Comparison of ENCODE assay signal across 22 mouse cellular contexts in the genomic region with DNA sequence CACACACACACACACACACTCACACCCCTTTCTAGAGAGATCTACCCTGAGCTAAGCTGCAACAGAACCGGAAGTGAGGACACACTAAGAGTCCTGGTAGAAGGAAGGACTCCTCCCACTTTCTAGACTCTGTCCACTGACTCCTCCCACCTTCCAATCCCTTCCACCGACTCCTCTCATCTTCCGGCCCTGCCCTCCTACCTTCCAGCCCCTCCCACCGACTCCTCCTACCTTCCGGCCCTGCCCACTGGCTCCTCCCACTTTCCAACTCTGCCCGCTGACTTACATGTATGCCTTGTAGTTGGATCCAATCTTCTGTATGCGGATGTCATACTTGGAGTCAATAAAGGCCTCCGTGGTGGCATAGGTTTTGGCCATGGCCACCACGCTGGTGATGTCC. TPM values are rescaled to one million over a fixed set of nuclear protein-coding genes. Genes with fewer than 3 reads are reported as not detected.
DNase-seq lines count a peak whose midpoint lies in the region; ATAC-seq and TF ChIP-seq lines count a peak whose summit lies in the region.
"Had no signal": no experiment of that assay in that cellular context is flagged by ENCODE, and none has a peak within 500 bp of the region (broad histone marks: within the 10 kb centered on the region; RNA-seq: fewer than 3 reads in every experiment).

No protein-coding gene starts in this region.

- no peaks in the 10 kb centered on the region for H3K27me3 ChIP-seq in intestine, postnatal 0 days (replicated peaks; ENCODE audit: control insufficient read depth, insufficient read depth, low read length)
- no peaks in the 10 kb centered on the region for H3K27me3 ChIP-seq in intestine, embryonic 16.5 days (replicated peaks; ENCODE audit: control insufficient read depth, insufficient read depth, low read length)
- no peaks in the 10 kb centered on the region for H3K27me3 ChIP-seq in midbrain, postnatal 0 days (ENCODE audit: insufficient read depth, low read length)
- no peaks in the 10 kb centered on the region for H3K27me3 ChIP-seq in midbrain, embryonic 11.5 days (ENCODE audit: control insufficient read depth, insufficient read depth, low read length)
- H3K27me3 ChIP-seq: forebrain, embryonic 13.5 days; hindbrain, embryonic 13.5 days had no signal

- H3K9me3 ChIP-seq in intestine, postnatal 0 days (ENCODE audit: control insufficient read depth), result no peaks in the 10 kb centered on the region
- no peaks in the 10 kb centered on the region for H3K9me3 ChIP-seq in intestine, embryonic 16.5 days (ENCODE audit: control insufficient read depth, low read length)
- no peaks in the 10 kb centered on the region for H3K9me3 ChIP-seq in midbrain, postnatal 0 days (ENCODE audit: low read length)
- H3K9me3 ChIP-seq in midbrain, embryonic 11.5 days (ENCODE audit: control insufficient read depth, low read length), result no peaks in the 10 kb centered on the region
- H3K9me3 ChIP-seq: forebrain, embryonic 13.5 days; heart, embryonic 10.5 days; hindbrain, embryonic 13.5 days; liver, embryonic 13.5 days had no signal

- ATAC-seq in intestine, postnatal 0 days, result peak; percentile 22; the same call in 1 of the 2 replicates
- no peak for ATAC-seq in intestine, embryonic 16.5 days
- 0 out of 2 replicates have a peak, but pooled peaks have one; percentile 31 for ATAC-seq in midbrain, postnatal 0 days (ENCODE audit: low FRiP score)
- ATAC-seq in midbrain, embryonic 11.5 days (ENCODE audit: low FRiP score), result no peak
- peak; percentile 57; the same call in 1 of the 2 replicates for ATAC-seq in megakaryocyte-erythroid progenitor cell, adult 5-6 weeks (replicated peaks; ENCODE audit: low FRiP score, low TSS enrichment, poor library complexity, severe bottlenecking)
- ATAC-seq: activated CD4-positive, CD25-positive, alpha-beta regulatory T cell, adult 4 months; forebrain, embryonic 13.5 days had no signal

- no peak for TF ChIP-seq CTCF in intestine, postnatal 0 days (IDR thresholded peaks at IDR 0.05; ENCODE audit: low read depth)
- no peak for TF ChIP-seq CTCF in midbrain, postnatal 0 days (IDR thresholded peaks at IDR 0.05)

- no peak overlapping the region for H3K4me3 ChIP-seq in intestine, postnatal 0 days (ENCODE audit: low read depth, low read length)
- H3K4me3 ChIP-seq in intestine, embryonic 16.5 days (ENCODE audit: low read length), result no peak overlapping the region
- no peak overlapping the region for H3K4me3 ChIP-seq in midbrain, postnatal 0 days (ENCODE audit: low read depth, low read length)
- no peak overlapping the region for H3K4me3 ChIP-seq in midbrain, embryonic 11.5 days (ENCODE audit: low read depth, low read length)
- H3K4me3 ChIP-seq: forebrain, embryonic 13.5 days; heart, embryonic 10.5 days; hindbrain, embryonic 13.5 days; liver, embryonic 13.5 days had no signal

- no peak overlapping the region for H3K4me2 ChIP-seq in intestine, postnatal 0 days (replicated peaks; ENCODE audit: low read depth)
- H3K4me2 ChIP-seq in intestine, embryonic 16.5 days (ENCODE audit: low read depth, low read length), result no peak overlapping the region
- no peak overlapping the region for H3K4me2 ChIP-seq in midbrain, postnatal 0 days (ENCODE audit: low read depth, low read length, poor library complexity, severe bottlenecking)
- H3K4me2 ChIP-seq in midbrain, embryonic 11.5 days, result no peak overlapping the region
- H3K4me2 ChIP-seq: forebrain, embryonic 13.5 days; hindbrain, embryonic 13.5 days; liver, embryonic 13.5 days had no signal

- DNase-seq in midbrain, postnatal 0 days (ENCODE audit: low spot score), result no peak
- no peak for DNase-seq in midbrain, embryonic 11.5 days (ENCODE audit: low spot score, missing footprints)
- DNase-seq in WW6 (ENCODE audit: low read depth, low spot score), result peak; percentile 38
- DNase-seq in ovary, postnatal 10 days (ENCODE audit: low spot score), result no peak
- no peak for DNase-seq in adrenal gland, adult (ENCODE audit: inconsistent age in 2 of 2, low spot score in 1 of 2)
- DNase-seq: adrenal gland, postnatal 36 days; cerebellum, adult 2 months; gastrocnemius, postnatal 25 days; heart, postnatal 14 days; layer of hippocampus, postnatal 36 days; liver, embryonic 13.5 days; midbrain, embryonic 14.5 days; right cerebral cortex, postnatal 14 days; thymus, postnatal 36 days had no signal

- no peak overlapping the region for H3K9ac ChIP-seq in intestine, postnatal 0 days (ENCODE audit: low read depth, low read length)
- H3K9ac ChIP-seq in intestine, embryonic 16.5 days (ENCODE audit: low read depth, low read length), result no peak overlapping the region
- no peak overlapping the region for H3K9ac ChIP-seq in midbrain, postnatal 0 days (replicated peaks; ENCODE audit: low read length, poor library complexity, severe bottlenecking)
- no peak overlapping the region for H3K9ac ChIP-seq in midbrain, embryonic 11.5 days (ENCODE audit: low read length)
- H3K9ac ChIP-seq: forebrain, embryonic 13.5 days; hindbrain, embryonic 13.5 days; liver, embryonic 13.5 days had no signal

- H3K4me1 ChIP-seq in intestine, postnatal 0 days (replicated peaks; ENCODE audit: control insufficient read depth, insufficient read depth, low read length), result no peaks in the 10 kb centered on the region
- no peaks in the 10 kb centered on the region for H3K4me1 ChIP-seq in intestine, embryonic 16.5 days (ENCODE audit: control insufficient read depth, insufficient read depth, low read length)
- H3K4me1 ChIP-seq in midbrain, postnatal 0 days (ENCODE audit: insufficient read depth, low read length), result no peaks in the 10 kb centered on the region
- H3K4me1 ChIP-seq in midbrain, embryonic 11.5 days (ENCODE audit: control insufficient read depth, insufficient read depth, low read length), result no peaks in the 10 kb centered on the region
- H3K4me1 ChIP-seq: forebrain, embryonic 13.5 days; heart, embryonic 10.5 days; hindbrain, embryonic 13.5 days; liver, embryonic 13.5 days had no signal

- H3K36me3 ChIP-seq in intestine, postnatal 0 days (ENCODE audit: control insufficient read depth, insufficient read depth), result no peaks in the 10 kb centered on the region
- no peaks in the 10 kb centered on the region for H3K36me3 ChIP-seq in intestine, embryonic 16.5 days (ENCODE audit: control insufficient read depth, insufficient read depth, low read length)
- H3K36me3 ChIP-seq in midbrain, postnatal 0 days (ENCODE audit: insufficient read depth, low read length), result no peaks in the 10 kb centered on the region
- no peaks in the 10 kb centered on the region for H3K36me3 ChIP-seq in midbrain, embryonic 11.5 days (ENCODE audit: control insufficient read depth, insufficient read depth, low read length)
- H3K36me3 ChIP-seq: heart, embryonic 10.5 days; liver, embryonic 13.5 days had no signal

- 84% methylated on average over 9 of the region's 9 CpGs for WGBS in intestine, postnatal 0 days
- 79% methylated on average over 9 of the region's 9 CpGs for WGBS in intestine, embryonic 16.5 days
- WGBS in midbrain, postnatal 0 days, result 90% methylated on average over 9 of the region's 9 CpGs
- WGBS in midbrain, embryonic 11.5 days, result 85% methylated on average over 9 of the region's 9 CpGs

- no peak overlapping the region for H3K27ac ChIP-seq in intestine, postnatal 0 days (ENCODE audit: low read depth, low read length)
- H3K27ac ChIP-seq in intestine, embryonic 16.5 days (ENCODE audit: low read length), result no peak overlapping the region
- no peak overlapping the region for H3K27ac ChIP-seq in midbrain, postnatal 0 days (ENCODE audit: low read depth, low read length)
- no peak overlapping the region for H3K27ac ChIP-seq in midbrain, embryonic 11.5 days (ENCODE audit: low read depth, low read length)
- H3K27ac ChIP-seq: forebrain, embryonic 13.5 days; heart, embryonic 10.5 days; hindbrain, embryonic 13.5 days; kidney, postnatal 0 days; liver, embryonic 13.5 days had no signal

RNA-seq across cellular contexts. Expression of a gene that starts 58.1 kb away (rescaled TPM):
- 28.6 and 33.5 TPM in 2 replicates for polyA plus RNA-seq in intestine, postnatal 0 days (2015; fragmentation: Nextera tagmentation; extraction: Ambion mirVana)
- polyA plus RNA-seq in intestine, embryonic 16.5 days (2015; fragmentation: Nextera tagmentation; extraction: Ambion mirVana), result 29.9 and 32.8 TPM in 2 replicates
- total RNA-seq in midbrain, postnatal 0 days (2014; rRNA removed), result 16.6 and 19.6 TPM in 2 replicates
- polyA plus RNA-seq in midbrain, postnatal 0 days (2015; fragmentation: Nextera tagmentation; extraction: Ambion mirVana), result 26.1 and 29.6 TPM in 2 replicates
- polyA plus RNA-seq in midbrain, embryonic 11.5 days (2014; fragmentation: Nextera tagmentation; extraction: Ambion mirVana), result 16.6 and 17.2 TPM in 2 replicates
- 68.0 and 85.1 TPM in 2 replicates for total RNA-seq in megakaryocyte-erythroid progenitor cell, adult 5-6 weeks (2014; fragmentation: Nextera tagmentation)
- total RNA-seq in megakaryocyte-erythroid progenitor cell, adult 5-6 weeks (2017), result 30.3 and 37.0 TPM in 2 replicates

Comparison
In these comparisons a context has a peak if more than half of its experiments do, and no peak if none do; other contexts are left out.
1. ATAC-seq: peak in intestine, postnatal 0 days (single experiment), midbrain, postnatal 0 days (single experiment) and megakaryocyte-erythroid progenitor cell, adult 5-6 weeks (single experiment); none in intestine, embryonic 16.5 days (single experiment) and midbrain, embryonic 11.5 days (single experiment).